Mouse (Mus musculus): ENCODE results near the gene Pde4d.
A peak's percentile ranks its signal among the peaks of the same experiment; 100 is the strongest.

The Pde4d gene

DNA sequence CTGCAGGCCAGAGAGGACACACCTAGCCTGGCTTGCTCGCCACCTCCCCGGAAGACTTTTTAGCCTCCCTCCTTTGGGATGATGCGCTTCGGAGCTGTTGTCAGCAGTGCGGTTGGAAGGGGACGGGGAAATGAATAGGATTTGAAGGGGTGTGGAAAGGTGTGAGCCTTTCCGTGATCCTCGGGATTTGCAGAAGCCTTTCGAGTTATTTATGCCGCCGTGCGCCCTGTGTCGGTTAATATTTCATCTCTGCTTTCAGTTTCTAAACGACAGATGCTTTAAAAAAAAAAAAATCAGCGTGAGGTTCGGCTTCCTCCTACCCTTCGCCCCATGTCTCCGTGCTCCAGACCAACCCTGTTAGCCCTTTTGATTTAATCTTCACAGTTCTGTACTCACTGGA lies 1096.6 kb downstream of the Pde4d start:
- DNase-seq = no peak

DNA sequence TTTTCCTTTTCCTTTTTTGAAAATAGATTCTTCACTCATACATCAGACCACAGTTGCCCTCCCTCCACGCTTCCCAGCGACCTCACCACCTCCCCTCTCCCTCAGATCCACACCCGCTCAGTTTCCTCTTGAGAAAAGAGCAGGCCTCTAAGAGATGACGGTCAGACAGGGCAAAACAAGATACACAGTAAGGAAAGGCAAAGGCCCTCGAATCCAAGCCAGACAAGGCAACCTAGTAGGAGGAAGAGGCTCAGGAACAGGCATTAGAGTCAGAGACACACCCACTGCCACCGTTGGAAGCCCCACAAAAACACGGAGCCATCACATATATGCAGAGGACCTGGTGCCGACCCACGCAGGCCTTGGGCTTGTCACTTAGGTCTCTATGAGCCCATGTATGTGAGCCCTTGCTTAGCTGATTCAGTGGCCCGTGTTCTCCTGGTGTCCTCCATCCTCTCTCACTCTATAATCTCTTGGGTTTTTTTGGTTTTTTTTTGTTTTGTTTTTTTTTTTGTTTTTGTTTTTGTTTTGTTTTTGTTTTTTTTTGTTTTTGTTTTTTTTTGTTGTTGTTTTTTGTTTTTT lies 1097.3 kb downstream of the Pde4d start:
- no peak for DNase-seq

DNA sequence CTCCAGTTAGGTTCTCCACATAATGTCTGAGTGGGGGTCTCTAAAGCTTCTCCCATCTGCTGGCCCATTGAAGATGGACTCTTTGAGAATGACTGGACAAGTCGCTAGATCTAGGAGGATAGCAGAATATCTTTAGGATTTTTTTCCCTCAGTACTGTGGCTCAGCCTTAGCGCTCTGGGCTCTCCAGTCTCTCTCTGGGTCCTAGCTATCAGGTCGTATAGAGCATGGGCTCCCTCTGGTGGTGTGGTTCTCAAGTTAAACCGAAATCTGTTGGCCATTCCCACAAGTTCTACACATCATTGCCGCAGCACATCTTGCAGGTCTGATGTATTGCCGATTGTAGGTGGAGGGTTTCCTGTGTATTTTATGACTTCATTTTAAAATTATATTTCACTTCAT lies 1098.0 kb downstream of the Pde4d start:
- peak; percentile 87 for DNase-seq

DNA sequence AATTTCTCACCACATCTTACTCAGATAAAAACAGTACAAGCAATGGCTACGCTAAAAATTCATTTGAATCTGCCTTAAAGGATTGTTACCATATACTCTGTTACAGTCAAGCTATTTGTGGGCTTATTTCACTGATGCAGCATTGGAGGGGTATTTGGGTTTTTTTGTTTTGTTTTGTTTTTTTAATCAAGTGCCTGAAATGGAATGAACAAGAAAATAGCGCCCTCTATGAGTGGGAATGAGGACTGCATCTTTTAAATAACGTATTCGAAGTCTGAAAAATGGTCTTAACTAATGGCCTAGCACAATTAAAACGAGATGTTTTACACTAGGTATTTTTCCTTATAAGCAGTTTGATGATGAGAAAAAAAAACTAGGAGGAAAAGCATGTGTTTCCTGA lies 1098.5 kb downstream of the Pde4d start:
- DNase-seq = no peak

DNA sequence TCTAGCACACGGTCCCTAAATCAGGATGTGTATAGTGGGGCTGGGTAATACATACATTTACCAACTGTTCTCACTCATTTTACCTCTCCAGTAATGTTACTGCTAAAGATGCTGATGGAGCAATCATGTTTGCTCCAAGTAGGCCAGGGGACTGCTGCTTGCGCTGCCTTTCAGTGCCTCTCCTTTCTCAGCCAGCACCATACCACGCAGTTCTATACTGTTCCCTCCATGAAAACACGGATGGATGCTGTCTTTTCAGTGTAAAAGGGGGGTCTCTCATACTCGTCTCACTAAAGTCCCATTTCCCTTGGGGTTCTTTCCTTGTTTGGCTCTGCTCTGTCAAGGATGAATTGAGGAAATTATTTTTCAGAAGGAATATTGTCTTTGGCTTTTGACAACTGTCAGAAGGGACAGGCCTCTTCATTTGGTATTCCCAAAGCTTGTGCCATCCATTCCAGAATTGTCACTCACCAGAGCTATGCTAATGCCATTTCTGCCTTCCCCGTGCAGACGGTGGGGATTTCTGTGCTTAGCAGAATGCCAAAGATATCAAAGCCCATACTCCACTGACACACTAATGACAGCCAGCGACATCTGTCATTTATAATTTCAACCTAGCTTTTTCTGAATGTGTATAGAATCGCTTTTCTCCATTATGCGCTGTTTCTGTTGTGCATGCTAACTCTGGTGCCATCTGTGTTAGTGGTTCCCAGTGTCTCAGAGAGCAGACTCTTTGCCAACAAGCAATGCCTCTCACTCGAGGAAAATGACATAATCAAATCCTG lies 1099.2 kb downstream of the Pde4d start:
- no peak for DNase-seq

DNA sequence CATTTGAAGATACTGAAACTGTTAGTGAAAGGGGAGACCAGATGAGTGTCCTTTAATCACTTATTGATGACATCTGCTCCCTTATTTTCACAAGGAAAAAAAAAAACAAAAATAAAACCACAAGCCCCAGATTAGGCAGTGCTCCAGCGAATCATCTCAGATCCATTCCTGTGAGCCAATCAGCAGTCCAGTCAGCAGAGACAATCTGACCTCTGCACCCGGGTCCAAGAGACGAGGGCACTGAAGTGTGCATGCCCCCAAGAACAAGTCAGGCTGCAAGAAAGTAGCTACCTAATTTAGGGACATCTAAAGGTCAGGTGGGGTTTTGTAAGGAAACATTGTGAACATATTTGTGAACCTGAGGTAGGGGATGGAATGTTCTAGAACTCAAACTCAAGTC lies 1102.1 kb downstream of the Pde4d start:
- DNase-seq = no peak

DNA sequence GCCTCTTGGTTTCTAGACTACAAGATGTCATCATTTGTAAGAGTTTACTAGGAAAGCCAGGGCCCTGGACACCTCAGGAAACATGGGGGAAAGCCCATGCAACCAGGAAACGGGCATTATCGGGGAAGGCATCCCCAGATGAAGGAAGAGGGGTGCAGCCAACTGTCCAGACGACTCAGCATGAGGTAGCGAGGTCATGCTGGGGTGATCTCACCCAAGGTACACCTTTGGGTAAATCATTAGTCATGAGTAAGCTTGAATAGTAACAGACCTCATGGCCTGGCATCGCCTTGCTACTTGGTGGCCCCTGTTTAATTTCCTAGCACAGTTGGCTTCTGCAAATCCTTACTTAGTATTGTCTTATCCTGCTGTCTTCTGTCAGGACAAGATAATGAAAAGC lies 1105.8 kb downstream of the Pde4d start:
- DNase-seq = no peak

DNA sequence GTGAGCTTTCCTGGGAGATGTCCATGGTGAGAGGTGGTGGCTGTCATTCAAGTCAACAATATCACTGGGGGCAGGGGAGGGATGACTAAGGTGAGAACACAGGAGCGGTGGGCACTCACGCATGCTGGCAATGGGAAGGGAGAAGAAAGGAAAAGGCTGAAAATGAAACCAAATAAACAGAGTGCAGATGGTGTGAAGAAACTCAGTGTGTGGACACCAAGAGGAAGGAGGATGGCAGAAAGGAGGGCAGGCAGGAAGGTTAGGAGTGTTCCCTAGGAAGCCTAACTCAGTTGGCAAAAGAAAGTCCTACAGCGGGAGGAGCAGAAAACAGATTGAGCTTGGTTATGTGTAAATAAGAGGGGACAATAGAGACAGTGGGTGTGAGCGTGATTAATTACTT lies 1107.1 kb downstream of the Pde4d start:
- no peak for DNase-seq

DNA sequence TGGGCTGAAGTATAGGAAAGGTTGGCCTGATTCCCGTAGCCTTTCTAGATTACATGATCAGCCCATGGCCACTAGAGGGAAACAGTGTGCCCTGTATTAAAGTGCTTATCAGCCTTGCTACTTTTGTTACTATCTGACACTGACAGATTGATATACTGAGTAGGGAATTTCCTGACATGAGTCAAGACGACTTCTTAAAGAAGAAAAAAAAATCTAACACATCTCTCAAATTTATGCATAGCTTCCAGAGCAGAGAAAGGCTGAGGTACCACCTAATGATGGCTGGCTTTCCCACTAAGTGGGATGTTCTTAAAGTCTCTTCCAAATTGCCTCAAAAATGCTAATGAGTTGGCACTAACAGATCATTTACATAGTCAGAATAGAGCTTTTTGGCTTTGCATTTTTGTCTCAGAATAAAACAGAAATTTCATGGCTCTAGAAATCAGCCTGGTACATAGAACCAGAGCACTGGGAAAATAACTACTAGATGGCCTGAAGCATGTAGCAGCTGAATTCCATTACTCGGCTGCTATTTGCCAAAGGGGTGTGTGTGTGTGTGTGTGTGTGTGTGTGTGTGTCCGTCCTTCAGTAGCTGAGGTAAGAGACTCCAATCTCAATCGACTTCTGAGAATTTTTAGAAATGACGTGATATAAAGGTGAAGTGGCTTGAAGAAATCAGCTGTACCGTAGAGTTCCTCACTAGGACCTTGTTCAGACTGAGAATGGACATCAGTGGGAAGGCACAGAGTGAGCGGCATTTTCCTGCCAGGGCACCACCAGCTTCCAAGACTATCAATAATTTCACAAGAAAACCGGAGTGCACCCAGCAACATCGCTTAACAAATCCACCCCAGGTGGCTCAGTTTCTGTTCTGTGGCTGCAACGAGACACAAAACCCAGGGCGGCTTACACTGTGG lies 1108.9 kb downstream of the Pde4d start:
- DNase-seq = peak; percentile 16

DNA sequence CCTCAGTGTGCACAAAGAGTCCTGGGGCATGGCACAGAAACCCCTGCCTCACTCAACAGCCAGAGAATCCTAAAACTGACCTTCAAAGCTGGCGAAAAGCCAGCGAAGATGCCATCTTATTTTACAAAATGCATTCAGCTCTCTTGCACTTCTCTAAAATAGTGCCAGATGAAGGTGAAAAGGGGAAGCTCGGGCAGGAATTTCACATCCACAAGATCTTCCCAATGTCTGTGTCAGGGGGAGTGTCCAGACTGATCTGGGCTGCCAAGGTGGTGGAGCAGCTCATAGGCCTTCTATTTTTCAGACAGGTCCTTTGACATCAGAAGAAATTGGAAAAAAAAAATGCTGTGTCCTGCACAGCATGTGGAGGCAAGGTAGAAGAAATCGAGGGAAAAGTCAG lies 1110.5 kb downstream of the Pde4d start:
- no peak for DNase-seq

DNA sequence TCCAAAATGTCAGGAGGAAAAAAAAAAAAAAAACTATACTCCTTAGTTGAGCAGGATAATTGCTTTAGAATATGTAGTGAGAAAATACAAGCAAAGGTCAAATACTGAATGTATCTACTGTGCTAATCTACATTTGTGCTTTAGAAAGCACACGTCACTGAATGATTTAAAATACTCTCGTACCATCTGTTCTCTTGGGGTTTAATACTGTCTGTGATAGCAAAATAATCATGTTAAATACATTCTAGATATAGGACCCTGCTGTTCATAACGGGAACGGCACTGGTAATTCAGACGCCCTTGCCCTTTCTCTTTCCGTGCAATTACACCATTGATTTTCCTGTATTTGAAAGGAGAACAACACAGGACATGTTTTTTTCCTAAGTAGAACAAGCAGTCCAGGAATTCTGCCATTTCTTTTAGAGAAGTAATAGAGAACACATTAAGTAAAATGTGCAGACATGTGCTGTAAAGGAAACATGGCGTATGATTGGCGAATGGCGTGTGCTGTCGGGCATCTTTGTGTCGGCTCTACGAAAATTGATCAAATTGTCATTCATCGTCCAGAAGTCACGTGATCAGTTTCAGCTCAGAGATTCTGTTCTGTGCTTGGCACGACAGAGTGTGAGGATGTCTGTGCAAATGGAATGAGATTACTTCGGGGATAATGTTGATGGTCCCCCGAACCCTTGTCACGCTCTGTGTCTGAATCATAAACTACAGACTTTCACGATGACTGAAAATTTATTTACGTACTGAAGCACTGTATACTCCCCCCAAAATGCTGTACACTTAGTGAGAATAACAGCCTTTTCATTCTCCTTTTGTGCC lies 1119.1 kb downstream of the Pde4d start:
- DNase-seq = no peak

DNA sequence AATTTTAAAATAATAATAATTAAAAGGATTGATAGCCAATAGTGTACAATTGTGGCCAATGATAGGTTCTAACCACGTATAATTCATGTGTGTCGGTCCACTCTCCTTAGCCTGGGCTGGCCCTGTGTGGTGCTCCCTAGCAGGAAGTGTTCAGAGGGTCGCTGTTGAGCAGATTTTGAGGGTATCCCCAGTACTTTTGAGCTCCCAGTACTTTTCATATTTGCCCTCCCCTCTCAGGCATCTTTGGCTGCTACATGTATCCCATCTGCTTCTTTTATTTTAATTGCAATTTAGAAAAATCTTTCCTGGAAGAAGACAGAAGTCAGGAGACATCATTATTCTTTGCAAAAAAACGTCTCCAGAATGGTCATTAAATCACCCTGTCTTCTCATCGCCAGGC lies 1119.7 kb downstream of the Pde4d start:
- DNase-seq = no peak

DNA sequence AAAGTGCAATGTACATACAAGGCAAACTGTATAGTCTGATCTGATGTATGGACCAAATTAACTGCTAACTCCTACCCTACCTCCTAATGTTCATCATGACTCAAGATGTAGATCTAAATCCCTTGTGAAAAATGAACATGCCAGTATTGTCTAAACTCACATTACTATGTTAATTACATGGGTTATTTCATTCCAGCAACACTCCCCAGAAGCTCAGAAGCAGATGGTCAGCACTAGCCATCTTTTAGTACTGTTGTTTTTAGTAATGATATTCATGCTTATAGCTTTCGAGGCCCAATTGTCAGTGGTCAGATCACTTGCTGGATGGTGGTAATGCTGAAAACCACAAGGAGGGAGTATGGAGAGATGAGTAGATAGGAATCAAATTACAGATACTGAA lies 1127.0 kb downstream of the Pde4d start:
- no peak for DNase-seq

DNA sequence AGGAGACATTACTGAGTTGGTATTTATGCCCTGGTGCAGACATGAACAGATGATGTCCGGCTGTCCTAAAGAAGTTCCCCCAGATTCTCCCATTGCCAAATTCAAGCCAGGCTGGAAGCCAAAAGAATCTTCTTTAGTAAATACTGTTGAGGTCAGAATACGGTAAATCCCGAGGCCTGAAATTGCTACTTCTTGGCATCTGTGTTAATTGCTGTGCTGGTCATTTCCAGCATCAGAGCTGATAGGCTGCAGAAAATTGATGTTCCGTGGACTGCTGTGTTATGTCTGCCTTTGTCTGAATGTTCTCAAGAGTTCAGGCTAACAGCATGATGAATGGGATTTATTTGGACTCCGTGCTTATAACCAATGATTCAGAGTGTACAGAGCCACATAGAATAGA lies 1127.7 kb downstream of the Pde4d start:
- DNase-seq = no peak

DNA sequence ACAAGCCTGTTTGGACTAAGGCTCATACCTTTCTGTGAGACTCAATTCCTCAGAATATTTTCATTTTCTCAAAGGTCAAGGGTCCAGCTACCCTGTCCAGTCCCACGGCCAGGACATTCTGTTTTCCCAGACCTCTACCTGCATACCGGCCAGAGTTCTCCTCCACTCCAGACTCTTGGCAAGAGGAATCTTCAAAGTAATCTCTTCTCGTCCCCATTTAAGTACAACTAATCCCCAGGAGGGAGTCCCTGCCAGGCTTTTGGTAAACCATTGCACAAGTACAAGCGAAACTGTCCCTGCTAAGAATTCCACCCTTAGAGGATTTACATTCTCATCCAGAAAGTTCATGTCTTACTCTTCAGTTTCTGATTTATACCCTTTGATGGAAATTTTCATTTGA lies 1128.2 kb downstream of the Pde4d start:
- no peak for DNase-seq

DNA sequence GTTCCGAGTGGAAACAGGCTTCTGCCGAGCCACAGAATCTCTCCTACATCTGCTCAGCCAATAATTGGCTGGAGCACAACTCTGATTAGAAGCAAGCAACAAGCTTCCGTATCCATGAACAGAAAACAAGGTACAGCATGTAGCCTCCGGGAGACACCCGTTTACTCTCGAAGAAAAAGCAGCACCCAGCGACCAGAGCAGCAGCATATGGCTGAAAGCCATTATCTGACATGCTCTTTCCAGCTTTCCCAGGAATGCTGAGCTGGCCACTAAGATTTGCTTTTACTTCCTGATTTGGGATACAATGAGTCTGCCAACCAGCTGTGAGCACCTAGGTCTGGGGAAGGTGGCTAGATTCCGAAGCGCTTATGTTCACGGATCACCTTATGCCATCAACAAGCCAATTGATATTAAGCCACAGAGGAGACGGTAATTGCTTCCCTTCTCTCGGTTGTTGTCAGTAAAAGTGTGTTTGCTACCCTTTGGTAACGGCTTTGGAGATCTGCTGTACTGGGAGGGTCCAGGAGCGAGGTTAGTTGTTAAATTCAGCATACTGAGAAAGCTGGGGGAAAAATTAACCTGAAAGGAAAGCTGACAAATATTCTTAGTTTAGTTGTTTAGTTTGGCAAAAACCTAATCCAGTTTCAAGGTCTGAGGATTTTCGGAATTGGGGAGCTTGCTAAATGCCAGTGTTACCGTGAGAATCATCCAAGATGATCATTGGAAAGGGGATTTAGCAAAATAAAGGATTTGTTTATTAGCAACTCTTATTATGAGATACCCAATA lies 1131.7 kb downstream of the Pde4d start:
- no peak for DNase-seq

DNA sequence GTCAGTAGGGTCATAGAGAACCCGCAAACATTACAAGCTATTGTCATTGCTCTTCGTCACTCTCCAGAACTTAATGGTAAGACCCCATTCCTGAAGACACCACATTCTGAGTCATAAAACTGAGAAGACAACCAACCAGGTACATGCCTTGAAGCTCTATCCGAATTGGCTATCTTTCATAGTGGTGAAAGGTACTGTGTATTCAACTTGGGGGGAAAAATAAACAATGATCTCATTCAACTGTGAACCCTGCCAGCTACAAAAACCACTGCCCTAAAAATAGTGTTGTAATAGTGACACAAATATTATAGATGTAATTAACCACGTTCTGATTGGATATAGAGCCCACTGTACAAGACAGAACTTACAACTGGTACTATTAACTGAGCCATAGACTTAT lies 1140.3 kb downstream of the Pde4d start:
- DNase-seq = no peak

DNA sequence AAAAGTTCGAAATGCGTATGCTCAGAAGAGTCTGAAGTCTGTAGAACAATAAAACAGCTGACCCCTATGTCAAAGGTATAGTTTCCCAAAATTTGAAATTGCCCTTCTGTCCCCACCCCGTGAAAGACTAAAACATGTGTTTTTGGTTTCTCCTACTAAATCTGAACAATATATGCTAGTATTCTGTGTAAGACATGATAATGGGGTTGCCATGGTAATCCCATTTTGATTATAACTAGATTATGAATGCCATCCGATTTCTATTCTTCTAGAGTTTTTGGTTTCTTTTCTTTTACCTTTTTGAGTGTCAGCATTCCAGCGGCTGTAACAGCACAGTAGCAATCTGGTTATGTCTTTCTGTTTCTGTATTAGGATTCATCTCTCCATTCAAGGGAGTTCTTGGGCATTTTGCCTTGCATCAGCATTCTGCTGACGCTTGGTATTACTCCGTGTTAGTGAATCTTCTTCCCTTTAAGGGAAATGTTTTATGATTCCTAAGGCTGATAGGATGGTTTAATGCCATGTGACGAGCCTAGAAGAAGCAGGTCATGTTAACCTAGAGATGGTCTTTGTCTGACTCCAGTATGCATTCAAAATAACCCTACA lies 1142.5 kb downstream of the Pde4d start:
- DNase-seq = no peak

DNA sequence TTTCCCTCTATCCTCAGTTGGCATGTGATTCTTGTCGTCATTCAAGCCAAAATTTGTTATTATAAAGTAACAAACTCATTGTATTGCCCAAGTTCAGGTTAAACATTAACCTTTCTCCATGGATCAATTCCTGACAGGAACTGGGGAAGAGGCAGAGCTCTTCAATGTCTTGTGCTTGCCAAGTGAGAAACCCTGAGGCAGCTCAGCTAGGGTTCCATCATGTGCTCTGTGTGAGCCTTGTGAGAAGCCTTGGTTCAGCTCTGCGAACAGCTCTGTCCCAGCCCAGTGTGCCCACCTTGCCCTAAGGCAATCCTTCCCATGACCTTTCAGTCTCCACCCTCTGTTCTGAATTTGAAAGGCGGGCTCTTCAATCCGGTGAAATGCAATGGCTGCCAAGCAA lies 1150.0 kb downstream of the Pde4d start:
- DNase-seq = no peak

DNA sequence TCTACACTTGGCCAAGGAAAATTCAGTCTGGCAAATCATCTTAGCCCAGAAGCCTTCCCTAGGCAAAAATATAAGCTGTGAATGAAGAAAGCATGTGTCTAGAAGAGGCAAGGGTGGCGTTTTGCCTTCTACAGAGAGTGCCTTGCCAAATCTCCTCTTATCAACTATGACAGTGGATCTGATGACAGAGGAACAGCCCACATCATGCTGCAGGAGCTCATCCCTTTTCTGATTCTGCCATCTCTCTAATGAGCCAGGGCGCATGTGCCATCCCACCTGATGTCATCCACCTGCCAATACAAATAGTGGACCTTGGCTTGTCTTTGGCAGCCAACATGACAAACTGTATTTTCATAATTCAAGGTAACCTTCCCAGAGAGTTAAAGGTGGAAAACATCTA lies 1154.3 kb downstream of the Pde4d start:
- no peak for DNase-seq

DNA sequence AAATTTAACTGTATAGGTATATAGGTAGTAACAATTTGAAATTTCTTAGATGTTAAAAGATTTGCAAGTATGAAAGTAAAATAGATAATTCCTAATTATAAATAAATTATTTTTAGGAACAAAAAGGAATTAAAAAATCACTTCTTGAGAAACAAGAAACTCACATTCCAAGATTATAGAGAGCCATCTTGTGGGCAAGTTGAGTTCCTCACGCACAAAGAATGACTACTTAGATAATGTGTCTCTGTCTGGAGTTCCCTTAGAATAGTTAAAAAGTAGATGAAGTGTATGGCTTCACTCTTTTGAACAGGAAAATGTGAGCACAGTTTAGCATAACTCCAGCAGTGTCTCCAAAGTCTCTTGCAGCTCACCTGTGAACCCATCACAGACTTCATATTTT lies 1155.4 kb downstream of the Pde4d start:
- DNase-seq = no peak
